Mouse (Mus musculus) retina, postnatal 1 day (tissue): ENCODE data around the gene Nuak2.

Experiments
- DNase-seq: peaks from one replicate; pipeline ENCODE4 v3.0.0-alpha.2; 2012

The Nuak2 gene

DNA sequence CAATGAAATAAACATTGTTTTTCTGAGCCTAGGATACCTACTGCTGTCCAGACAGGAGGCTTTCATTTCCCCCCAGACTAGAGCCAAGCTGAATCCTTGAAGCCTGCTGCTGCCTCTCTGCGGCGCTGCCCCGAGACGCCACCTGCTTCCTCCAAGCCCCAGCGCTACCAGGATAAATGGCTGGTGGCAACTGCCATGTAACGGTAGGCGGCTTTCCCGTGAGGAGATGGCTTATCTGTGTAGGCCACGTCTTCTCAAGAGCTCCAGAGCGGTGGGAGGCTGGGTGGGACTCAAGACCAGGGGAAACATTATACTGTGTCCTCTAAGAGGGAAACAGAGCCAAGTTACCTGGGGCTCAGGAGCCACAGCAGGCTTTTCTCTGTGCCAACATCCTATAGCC lies 66.0 kb downstream of the Nuak2 start:
- no peak for DNase-seq
